Mouse (Mus musculus) hindbrain, postnatal 0 days (tissue): ENCODE measurements around the gene Bicd2. TPM values are rescaled to one million over a fixed set of nuclear protein-coding genes. Genes with fewer than 3 reads are reported as not detected.
"Not testable (repeated sequence)": the region's sequence is repeated elsewhere in the genome, so short reads cannot be mapped to it uniquely, and the experiment has no call there.

Source experiments
- ATAC-seq: fragments of 200-750 bp; cut with Nextera tagmentation; 2 replicates; pipeline ENCODE4 v1.8.0; 2017; ENCODE audit warnings: mild to moderate bottlenecking, moderate TSS enrichment, moderate library complexity
- DNase-seq: peaks from one replicate; pipeline ENCODE4 v3.0.0-alpha.2; 2015; ENCODE audit warnings: low spot score
- H3K27ac ChIP-seq: fragments of 300-500 bp; sonication (generic); 2 replicates; pipeline ENCODE4 v1.5.1; 2014; ENCODE audit warnings: mild to moderate bottlenecking
- H3K27me3 ChIP-seq: fragments of 300-500 bp; sonication (generic); 2 replicates; pipeline ENCODE4 v1.6.1; 2014; ENCODE audit warnings: low read length, mixed read lengths; ENCODE audit not compliant: insufficient read depth
- H3K36me3 ChIP-seq: fragments of 300-500 bp; sonication (generic); 2 replicates; pipeline ENCODE4 v1.6.1; 2014; ENCODE audit warnings: low read length, mixed read lengths; ENCODE audit not compliant: insufficient read depth
- H3K4me1 ChIP-seq: fragments of 300-500 bp; sonication (generic); 2 replicates; pipeline ENCODE4 v1.6.1; 2014; ENCODE audit warnings: antibody characterized with exemption, low read length, mixed read lengths; ENCODE audit not compliant: insufficient read depth
- H3K4me2 ChIP-seq: fragments of 300-500 bp; sonication (generic); 2 replicates; pipeline ENCODE4 v1.6.1; 2014; ENCODE audit warnings: low read depth, mild to moderate bottlenecking, low read length, moderate library complexity, mixed read lengths
- H3K4me3 ChIP-seq: fragments of 300-500 bp; sonication (generic); 2 replicates; pipeline ENCODE4 v1.5.1; 2014; ENCODE audit warnings: low read length
- H3K9ac ChIP-seq: fragments of 300-500 bp; sonication (generic); replicated peaks from 2 replicates; pipeline ENCODE4 v1.6.1; 2014; ENCODE audit warnings: mild to moderate bottlenecking, low read length, moderate library complexity, mixed read lengths
- H3K9me3 ChIP-seq: fragments of 300-500 bp; sonication (generic); 2 replicates; pipeline ENCODE4 v1.6.1; 2016; ENCODE audit warnings: low read length, mixed read lengths
- CTCF ChIP-seq: IDR thresholded peaks from 2 replicates; pipeline ENCODE4 v1.5.1; 2016; ENCODE audit warnings: antibody characterized with exemption, control low read depth, low read depth
- WGBS: fragments of 180-500 bp; shearing (Covaris S2); extraction: QIAGEN DNeasy Blood & Tissue Kit; methylation state at CpG from one replicate; pipeline ENCODE4 v1.1.7; 2014; 5-methylcytosine and 5-hydroxymethylcytosine counted together
- polyA plus RNA-seq: library from polyadenylated mRNA; unstranded; fragments of >200 nt; fragmentation: Nextera tagmentation; extraction: Ambion mirVana; gene quantifications from 2 replicates; pipeline ENCODE4 v1.2.1, GENCODE M21; 2015
- total RNA-seq: library from RNA; depleted of rRNA; stranded (reverse); fragments of >200 nt; gene quantifications from 2 replicates; pipeline ENCODE4 v1.2.3, GENCODE M21; 2014

Bicd2 gene
- total and polyA plus RNA-seq, 2 experiments from 2014 or later = 25.1 to 51.2 TPM

DNA sequence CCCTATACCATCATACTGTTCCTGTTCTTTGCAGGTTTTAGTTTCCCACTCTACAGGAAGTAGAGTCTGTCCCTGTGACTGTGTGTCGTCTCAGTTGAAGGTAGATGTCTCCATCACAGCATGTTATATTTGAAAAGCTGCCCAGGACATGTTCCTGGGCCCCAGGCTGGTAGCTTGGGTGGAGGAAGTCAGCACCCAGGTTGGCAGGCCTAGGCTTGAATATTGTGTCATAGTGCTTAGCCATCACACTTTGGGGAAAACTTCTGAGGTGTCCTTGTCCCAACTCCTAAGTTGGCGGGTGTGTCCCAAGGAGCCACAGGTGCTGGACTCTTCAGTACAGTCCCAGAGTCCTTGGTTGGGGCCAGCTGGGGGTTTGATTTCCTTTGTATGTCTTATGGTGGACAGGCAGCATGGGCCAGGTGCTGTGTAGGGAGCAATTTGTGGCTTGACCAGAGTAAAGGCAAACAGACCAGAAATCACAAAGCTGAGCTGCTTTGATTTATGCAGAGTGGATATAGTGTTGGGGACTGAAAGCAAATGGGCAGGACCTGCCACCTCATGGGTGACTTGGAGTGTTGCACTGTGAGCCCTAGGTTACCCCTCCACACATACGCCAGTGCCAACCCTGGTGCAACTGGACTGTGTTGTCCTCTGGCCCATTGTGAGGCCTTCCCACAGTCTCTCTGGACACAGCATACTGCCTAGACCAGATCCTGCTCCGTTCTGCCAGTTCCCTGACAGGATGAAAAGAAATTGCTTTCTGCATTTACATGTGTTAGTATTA, 26.5 kb downstream of the Bicd2 start:
- peak; percentile 48; the same call in 1 of the 2 replicates for ATAC-seq
- no peak overlapping the region for H3K9ac ChIP-seq
- peaks cover 4% of the 10 kb centered on the region; the same call in 1 of the 2 replicates for H3K4me1 ChIP-seq
- H3K36me3 ChIP-seq = peaks cover 16% of the 10 kb centered on the region; the same call in 1 of the 2 replicates
- H3K9me3 ChIP-seq = no peaks in the 10 kb centered on the region
- H3K4me3 ChIP-seq = no peak overlapping the region
- peak; percentile 28; the same call in 1 of the 2 replicates for TF ChIP-seq CTCF
- DNase-seq = peak; percentile 23
- 67% methylated on average over 4 of the region's 4 CpGs for WGBS
- H3K27me3 ChIP-seq = no peaks in the 10 kb centered on the region
- peak overlapping the region; percentile 12; the same call in 1 of the 2 replicates for H3K27ac ChIP-seq
- no peak overlapping the region for H3K4me2 ChIP-seq

DNA sequence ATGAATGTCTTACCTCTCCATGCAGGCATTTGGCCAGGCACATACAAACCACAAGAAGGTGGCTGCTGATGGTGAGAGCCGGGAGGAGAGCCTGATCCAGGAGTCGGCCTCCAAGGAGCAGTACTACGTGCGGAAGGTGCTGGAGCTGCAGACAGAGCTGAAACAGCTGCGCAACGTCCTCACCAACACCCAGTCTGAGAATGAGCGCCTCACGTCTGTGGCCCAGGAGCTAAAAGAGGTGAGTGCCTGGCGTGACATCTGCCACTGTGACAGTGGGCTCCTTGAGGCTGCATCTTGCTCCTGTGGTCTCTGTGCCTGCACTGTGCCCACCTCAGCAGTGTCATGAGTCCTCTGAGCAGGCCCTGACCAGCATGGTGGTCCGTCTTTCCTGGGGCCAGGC, 28.0 kb downstream of the Bicd2 start:
- Histone ChIP-seq H3K4me3 (no peak overlapping the region), H3K9me3 (no peaks in the 10 kb centered on the region), H3K27me3 (no peaks in the 10 kb centered on the region), H3K27ac (no peak overlapping the region), H3K4me2 (no peak overlapping the region), H3K4me1 (no peaks in the 10 kb centered on the region; the same call in 1 of the 2 replicates), H3K9ac (no peak overlapping the region), H3K36me3 (peaks cover 16% of the 10 kb centered on the region; the same call in 1 of the 2 replicates)
- DNase-seq (no peak), ATAC-seq (no peak)
- no peak for TF ChIP-seq CTCF
- 91% methylated on average over 10 of the region's 10 CpGs for WGBS

- H3K36me3 ChIP-seq = peaks cover 19% of the 10 kb centered on the region; the same call in 1 of the 2 replicates
- 88% methylated on average over 6 of the region's 6 CpGs for WGBS
Measured at GRCm38 (mm10) chr13:49370216-49370615, 28.8 kb downstream of the Bicd2 start.

GRCm38 (mm10) chr13:49370916-49371315, 29.5 kb downstream of the Bicd2 start:
- not testable (repeated sequence) for H3K4me3 ChIP-seq

More at GRCm38 (mm10) chr13:49370216-49370615, 28.8 kb downstream of the Bicd2 start:
- not testable (repeated sequence) for ATAC-seq, H3K4me3 ChIP-seq, H3K27me3 ChIP-seq, H3K9me3 ChIP-seq, H3K9ac ChIP-seq, H3K4me1 ChIP-seq, H3K27ac ChIP-seq, H3K4me2 ChIP-seq, DNase-seq
- TF ChIP-seq CTCF = 0 out of 2 replicates have a peak, but pooled peaks have one; percentile 10

GRCm38 (mm10) chr13:49371428-49371899, 30.1 kb downstream of the Bicd2 start:
- no peak overlapping the region for H3K4me2 ChIP-seq
- WGBS = 38% methylated on average over 3 of the region's 3 CpGs
- H3K27ac ChIP-seq = peak overlapping the region; percentile 49
- no peak for TF ChIP-seq CTCF
- no peaks in the 10 kb centered on the region for H3K9me3 ChIP-seq
- H3K4me1 ChIP-seq = no peaks in the 10 kb centered on the region; the same call in 1 of the 2 replicates
- DNase-seq = peak; percentile 34
- no peaks in the 10 kb centered on the region for H3K27me3 ChIP-seq
- ATAC-seq = peak; percentile 72; the same call in 1 of the 2 replicates
- no peak overlapping the region for H3K9ac ChIP-seq
- peaks cover 29% of the 10 kb centered on the region; the same call in 1 of the 2 replicates for H3K36me3 ChIP-seq
- H3K4me3 ChIP-seq = no peak overlapping the region

More at GRCm38 (mm10) chr13:49370916-49371315, 29.5 kb downstream of the Bicd2 start:
- not testable (repeated sequence) for H3K9me3 ChIP-seq, H3K4me2 ChIP-seq, H3K9ac ChIP-seq, H3K4me1 ChIP-seq, H3K27me3 ChIP-seq, DNase-seq
- H3K36me3 ChIP-seq = peaks cover 23% of the 10 kb centered on the region; the same call in 1 of the 2 replicates
- ATAC-seq = peak; percentile 3; the same call in 1 of the 2 replicates
- 78% methylated on average over 5 of the region's 5 CpGs for WGBS
- H3K27ac ChIP-seq = peak overlapping the region; percentile 49

- Histone ChIP-seq H3K4me1 (no peaks in the 10 kb centered on the region; the same call in 1 of the 2 replicates), H3K9ac (no peak overlapping the region), H3K36me3 (peaks cover 39% of the 10 kb centered on the region), H3K4me3 (no peak overlapping the region), H3K27ac (peak overlapping the region; percentile 49; the same call in 1 of the 2 replicates), H3K4me2 (no peak overlapping the region), H3K27me3 (no peaks in the 10 kb centered on the region), H3K9me3 (no peaks in the 10 kb centered on the region)
- WGBS = 93% methylated on average over 9 of the region's 9 CpGs
- ATAC-seq (no peak), DNase-seq (no peak)
- TF ChIP-seq CTCF = no peak
Measured at GRCm38 (mm10) chr13:49372370-49373060, 31.1 kb downstream of the Bicd2 start.
